Mouse (Mus musculus) liver, embryonic 14.5 days (tissue): ENCODE results near the gene Wrap53. TPM values are rescaled to one million over a fixed set of nuclear protein-coding genes. Genes with fewer than 3 reads are reported as not detected.

Experiments used
- ATAC-seq: fragments of 200-750 bp; cut with Nextera tagmentation; 2 replicates; pipeline ENCODE4 v1.8.0; 2017; ENCODE audit warnings: moderate number of reproducible peaks, mild to moderate bottlenecking, moderate library complexity; ENCODE audit not compliant: insufficient read depth
- DNase-seq, 3 experiments: peaks; one replicate each; pipeline ENCODE4 v3.0.0-alpha.2; 2012 to 2013; ENCODE audit warnings: low read depth in 3 of 3, low spot score in 3 of 3
- H3K27ac ChIP-seq: fragments of 300-500 bp; sonication (generic); 2 replicates; pipeline ENCODE4 v1.5.1; 2014; ENCODE audit warnings: moderate library complexity, mild to moderate bottlenecking, control low read depth, inconsistent platforms
- H3K27me3 ChIP-seq: fragments of 300-500 bp; sonication (generic); 2 replicates; pipeline ENCODE4 v1.6.1; 2014; ENCODE audit warnings: mild to moderate bottlenecking, low read length, moderate library complexity; ENCODE audit not compliant: control insufficient read depth, insufficient read depth
- H3K36me3 ChIP-seq: fragments of 300-500 bp; sonication (generic); replicated peaks from 2 replicates; pipeline ENCODE4 v1.6.1; 2014; ENCODE audit warnings: low read depth; ENCODE audit not compliant: control insufficient read depth, insufficient read depth
- H3K4me1 ChIP-seq, 2 experiments: fragments of 200-500 bp in 1 of 2; fragments of 300-500 bp in 1 of 2; sonication (generic) in 1 of 2; replicated peaks; 2 replicates each; pipeline ENCODE4 v1.6.1; 2012 to 2014; ENCODE audit warnings: antibody characterized with exemption in 1 of 2, inconsistent platforms in 1 of 2, low read length in 1 of 2; ENCODE audit not compliant: control insufficient read depth in 2 of 2, insufficient read depth in 2 of 2
- H3K4me2 ChIP-seq: fragments of 300-500 bp; sonication (generic); 2 replicates; pipeline ENCODE4 v1.6.1; 2014; ENCODE audit warnings: low read depth, mild to moderate bottlenecking, control low read depth, moderate library complexity
- H3K4me3 ChIP-seq, 2 experiments: fragments of 200-500 bp in 1 of 2; fragments of 300-500 bp in 1 of 2; sonication (generic) in 1 of 2; 2 replicates each; pipeline ENCODE4 v1.5.1; 2012 to 2014; ENCODE audit warnings: low read depth in 2 of 2, low read length in 2 of 2, mild to moderate bottlenecking in 2 of 2, control low read depth in 1 of 2, inconsistent platforms in 1 of 2, moderate library complexity in 1 of 2; ENCODE audit not compliant: insufficient read depth in 1 of 2
- H3K9ac ChIP-seq: fragments of 300-500 bp; sonication (generic); replicated peaks from 2 replicates; pipeline ENCODE4 v1.6.1; 2014; ENCODE audit warnings: mild to moderate bottlenecking, control low read depth, moderate library complexity
- H3K9me3 ChIP-seq: fragments of 300-500 bp; sonication (generic); 2 replicates; pipeline ENCODE4 v1.6.1; 2016; ENCODE audit warnings: low read length, mixed read lengths; ENCODE audit not compliant: control insufficient read depth
- CTCF ChIP-seq: IDR thresholded peaks from 2 replicates; pipeline ENCODE4 v1.5.1; 2016; ENCODE audit warnings: antibody characterized with exemption, low read depth, control low read depth
- EP300 ChIP-seq: IDR thresholded peaks from 2 replicates; pipeline ENCODE4 v1.6.1; 2016; ENCODE audit warnings: antibody characterized with exemption, low read depth
- WGBS: fragments of 180-500 bp; shearing (Covaris S2); extraction: QIAGEN DNeasy Blood & Tissue Kit; methylation state at CpG from one replicate; pipeline ENCODE4 v1.1.7; 2014; ENCODE audit not compliant: insufficient replicate concordance; 5-methylcytosine and 5-hydroxymethylcytosine counted together
- polyA plus RNA-seq, 2 experiments: library from polyadenylated mRNA; depleted of rRNA in 1 of 2; stranded (reverse) in 1 of 2; unstranded in 1 of 2; fragments of >200 nt; fragmentation: Nextera tagmentation in 1 of 2; extraction: Ambion mirVana in 1 of 2; gene quantifications; 2 replicates each; pipeline versions ENCODE4 v1.2.1 to v1.2.3; 2012 to 2014

Wrap53 gene
- polyA plus RNA-seq, 2 experiments: 10.8 to 14.8 TPM

- peaks cover 52% of the 10 kb centered on the region for H3K36me3 ChIP-seq
- no peak overlapping the region for H3K4me2 ChIP-seq
- WGBS: 76% methylated on average over 8 of the region's 8 CpGs
- peaks cover 8% of the 10 kb centered on the region for H3K27me3 ChIP-seq
- H3K9me3 ChIP-seq: no peaks in the 10 kb centered on the region
- TF ChIP-seq CTCF (no peak), EP300 (no peak)
- H3K27ac ChIP-seq: no peak overlapping the region
- no peaks in the 10 kb centered on the region; a peak in 1 of 4 replicates for H3K4me1 ChIP-seq
- H3K9ac ChIP-seq: no peak overlapping the region
- ATAC-seq: no peak
- DNase-seq: no peak
- H3K4me3 ChIP-seq: no peak overlapping the region
These were observed 14.9 kb downstream of the Wrap53 start for GRCm38 (mm10) chr11:69565131-69565530.

- peaks cover 46% of the 10 kb centered on the region for H3K36me3 ChIP-seq
- H3K4me3 ChIP-seq: no peak overlapping the region
- no peak for DNase-seq
- no peak overlapping the region for H3K4me2 ChIP-seq
- no peak for ATAC-seq
- WGBS: 86% methylated on average over 3 of the region's 3 CpGs
- no peak for TF ChIP-seq CTCF
- no peak for TF ChIP-seq EP300
- H3K27me3 ChIP-seq: peaks cover 16% of the 10 kb centered on the region
- no peaks in the 10 kb centered on the region for H3K4me1 ChIP-seq
- H3K9me3 ChIP-seq: no peaks in the 10 kb centered on the region
- no peak overlapping the region for H3K9ac ChIP-seq
- no peak overlapping the region for H3K27ac ChIP-seq
These were observed 15.7 kb downstream of the Wrap53 start for GRCm38 (mm10) chr11:69564391-69564790.

GRCm38 (mm10) chr11:69563373-69563772 lies 16.7 kb downstream of the Wrap53 start:
- Histone ChIP-seq H3K9ac (no peak overlapping the region), H3K27ac (no peak overlapping the region), H3K4me2 (no peak overlapping the region), H3K36me3 (peaks cover 43% of the 10 kb centered on the region), H3K9me3 (no peaks in the 10 kb centered on the region), H3K27me3 (peaks cover 26% of the 10 kb centered on the region), H3K4me3 (no peak overlapping the region), H3K4me1 (peaks cover 0 to 8% of the 10 kb centered on the region in 2 experiments; a peak in 2 of 4 replicates)
- ATAC-seq (no peak), DNase-seq (no peak)
- no peak for TF ChIP-seq EP300
- no peak for TF ChIP-seq CTCF
- WGBS: 86% methylated on average over 13 of the region's 13 CpGs

- Histone ChIP-seq H3K9me3 (no peaks in the 10 kb centered on the region), H3K9ac (no peak overlapping the region), H3K4me1 (peaks cover 0 to 8% of the 10 kb centered on the region in 2 experiments; a peak in 2 of 4 replicates), H3K27me3 (peaks cover 31% of the 10 kb centered on the region), H3K4me2 (no peak overlapping the region), H3K36me3 (peaks cover 32% of the 10 kb centered on the region), H3K4me3 (no peak overlapping the region), H3K27ac (no peak overlapping the region)
- TF ChIP-seq EP300: no peak
- TF ChIP-seq CTCF: no peak
- DNase-seq (no peak), ATAC-seq (no peak)
- WGBS: 65% methylated on average over 16 of the region's 16 CpGs
These were observed 18.9 kb downstream of the Wrap53 start for GRCm38 (mm10) chr11:69560896-69561854.
